Mouse (Mus musculus) urinary bladder, adult 18-20 months (tissue): Measurements from ENCODE around the gene Setd3.

Source experiments
- DNase-seq, 2 experiments: peaks; one replicate each; pipeline ENCODE4 v3.0.0; 2022; ENCODE audit warnings: low spot score in 2 of 2, mixed read lengths in 2 of 2

Setd3 gene

DNA sequence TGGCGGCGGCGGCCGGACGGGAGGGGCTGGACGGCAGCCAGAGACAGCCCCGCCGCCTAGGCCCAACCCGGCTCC is at the start of gene Setd3:
Setd3 (minus strand) TSS at position 69 of the 75 bp plus-strand sequence.
- DNase-seq: no peak

DNA sequence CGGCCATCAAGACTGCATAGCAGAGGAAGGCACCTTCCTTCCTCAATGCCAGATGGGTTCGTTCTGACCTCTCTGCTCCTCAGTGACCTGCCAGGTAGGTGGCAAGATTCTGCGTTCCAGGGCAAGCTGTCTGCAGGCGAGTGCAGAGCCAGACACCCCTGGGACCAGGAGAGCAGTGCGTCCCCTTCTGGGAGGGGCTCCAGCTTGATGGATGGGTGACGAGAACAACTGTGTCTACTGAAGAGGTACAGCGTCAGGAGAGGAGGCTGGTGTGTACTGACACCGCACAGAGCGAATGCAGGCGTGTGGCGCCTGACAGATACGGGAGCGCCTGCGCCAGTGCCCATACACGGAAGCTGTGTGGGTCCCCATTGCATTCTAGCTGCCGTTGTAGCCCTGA is 48.4 kb upstream of the Setd3 start:
- no peak for DNase-seq

DNA sequence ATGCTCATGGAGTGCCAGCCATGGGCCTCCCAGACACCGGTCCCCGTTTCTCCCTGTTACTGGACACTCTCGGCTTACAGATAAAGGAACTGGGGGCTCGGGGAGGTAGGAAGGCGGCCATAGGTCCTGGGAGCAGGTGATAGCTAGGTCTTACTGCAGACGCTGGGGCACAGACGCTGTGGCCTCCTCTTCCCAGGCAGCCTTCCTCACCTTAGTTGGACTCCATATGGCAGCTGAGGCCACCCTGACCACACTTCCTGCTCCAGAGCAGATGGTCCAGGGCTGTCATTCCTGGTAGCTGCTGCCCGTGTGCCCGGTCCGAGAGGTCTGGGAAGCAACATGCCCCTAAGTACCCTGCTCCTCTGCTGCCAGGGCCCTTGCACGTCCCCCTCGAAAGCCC is 47.8 kb upstream of the Setd3 start:
- DNase-seq: no peak

DNA sequence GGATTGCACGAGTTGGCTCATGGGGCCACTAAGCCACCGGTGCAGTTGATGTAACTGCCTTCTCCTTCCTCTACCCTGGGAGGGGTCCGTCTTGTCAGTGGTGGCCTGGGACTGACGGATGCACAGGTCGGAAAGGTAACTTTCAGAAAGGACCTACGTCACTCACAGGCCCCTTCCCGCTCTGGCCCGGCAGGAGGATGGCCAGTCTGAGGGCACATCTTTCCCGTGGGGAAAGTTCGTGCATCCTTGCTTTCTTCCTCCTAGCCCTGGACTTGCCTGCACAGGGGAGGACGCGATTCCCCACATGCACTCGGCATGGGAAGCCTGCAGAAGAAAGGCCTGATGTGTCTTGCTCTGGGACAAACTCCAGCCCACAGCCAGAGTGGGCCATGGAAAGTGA is 47.1 kb upstream of the Setd3 start:
- no peak for DNase-seq

DNA sequence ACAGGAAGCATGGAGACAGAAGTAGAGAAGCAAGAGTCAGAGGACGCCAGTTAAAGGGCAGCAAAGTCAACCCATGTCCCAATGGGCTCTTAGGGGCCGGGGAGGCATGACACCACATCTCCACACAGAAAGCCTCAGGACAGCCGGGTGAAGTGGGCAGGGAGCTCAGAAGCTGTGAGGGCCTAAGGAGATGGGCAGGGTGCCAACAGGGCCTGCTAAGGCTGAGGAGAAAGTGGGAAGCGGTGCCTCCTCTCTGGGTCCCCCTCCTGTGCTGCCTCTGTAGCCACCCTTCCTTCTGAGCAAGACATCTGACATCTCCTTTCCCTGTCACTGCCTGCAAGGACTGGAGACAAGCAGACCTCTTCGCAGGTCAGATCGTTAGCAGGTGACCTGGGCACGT is 46.7 kb upstream of the Setd3 start:
- no peak for DNase-seq

DNA sequence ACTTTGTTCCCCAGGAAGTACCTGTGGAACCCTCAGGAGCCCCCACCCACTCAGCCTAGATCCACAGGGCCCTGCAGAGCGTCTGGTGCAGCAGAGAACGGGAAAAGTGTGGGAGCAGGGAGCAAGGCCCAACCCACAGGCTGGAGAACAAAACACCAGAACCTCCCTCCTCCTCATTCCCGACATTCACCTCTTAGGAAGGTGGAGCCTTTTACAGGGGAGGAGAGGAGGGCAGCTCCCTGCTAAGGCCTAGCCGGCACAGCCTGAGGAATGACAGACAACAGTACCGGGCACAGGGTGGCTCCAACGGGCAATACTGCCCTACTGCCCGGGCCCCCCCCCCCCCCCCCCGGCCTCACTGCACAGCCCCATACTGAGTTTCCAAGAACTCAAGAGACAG is 44.2 kb upstream of the Setd3 start:
- peak in 1 of 2 experiments; percentile 36 for DNase-seq

DNA sequence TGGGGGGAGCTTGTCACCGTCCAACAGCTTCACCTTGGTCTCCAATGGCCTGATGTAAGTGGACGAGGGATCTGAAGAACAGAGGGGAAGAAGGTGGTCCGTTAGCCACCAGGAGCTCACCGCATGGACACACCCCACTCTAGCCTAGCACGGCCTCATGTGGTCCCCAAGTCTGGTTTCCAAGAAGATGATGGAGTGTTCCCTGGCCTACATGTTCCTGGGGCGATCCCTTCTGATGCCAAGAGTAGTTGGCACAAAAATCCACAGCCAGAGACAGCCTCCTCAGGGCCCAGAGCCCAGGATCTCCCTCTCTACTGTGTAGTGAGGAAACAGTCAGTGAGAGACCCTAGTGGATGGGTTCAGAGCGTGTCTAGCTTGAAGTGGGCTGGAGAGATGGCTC is 42.6 kb upstream of the Setd3 start:
- no peak for DNase-seq

DNA sequence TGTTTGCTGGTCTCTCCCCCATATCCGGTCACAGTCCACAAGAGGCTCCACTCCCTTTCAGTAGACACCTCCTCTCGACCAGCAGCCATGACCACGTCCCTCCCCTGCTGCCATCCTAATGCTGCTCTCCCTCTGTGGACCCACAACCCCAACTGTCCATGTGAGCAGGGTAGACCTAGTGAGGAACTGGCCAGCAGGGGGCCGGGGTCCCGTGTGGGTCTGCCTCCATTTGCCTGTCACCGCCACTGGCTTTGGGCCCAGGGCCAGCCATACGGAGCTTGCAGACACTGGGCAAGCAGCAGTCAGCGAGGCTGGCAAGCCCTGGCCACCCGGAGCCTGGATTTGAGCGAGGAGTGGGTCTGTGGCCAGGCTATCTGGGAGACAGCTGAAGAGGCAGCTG is 42.1 kb upstream of the Setd3 start:
- DNase-seq: no peak

DNA sequence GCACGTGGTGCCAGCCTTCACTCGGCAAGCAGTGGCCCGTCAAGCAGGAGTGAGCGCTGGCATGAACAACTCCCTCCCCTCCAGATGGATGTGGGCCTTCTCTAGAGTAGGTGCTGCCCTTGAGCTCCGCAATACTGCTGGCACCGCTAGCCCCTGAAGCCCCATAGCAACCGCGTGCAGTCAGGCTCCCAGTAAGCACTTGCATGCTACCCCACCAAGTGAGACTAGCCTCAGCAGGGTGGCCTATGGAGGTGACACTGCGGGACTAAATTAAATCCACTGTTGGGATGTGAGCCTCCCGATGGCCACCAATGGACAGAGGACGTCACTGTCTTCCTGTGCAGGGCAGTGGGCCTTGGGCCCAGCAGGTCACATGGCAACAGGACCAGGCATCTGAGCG is 41.5 kb upstream of the Setd3 start:
- no peak for DNase-seq

DNA sequence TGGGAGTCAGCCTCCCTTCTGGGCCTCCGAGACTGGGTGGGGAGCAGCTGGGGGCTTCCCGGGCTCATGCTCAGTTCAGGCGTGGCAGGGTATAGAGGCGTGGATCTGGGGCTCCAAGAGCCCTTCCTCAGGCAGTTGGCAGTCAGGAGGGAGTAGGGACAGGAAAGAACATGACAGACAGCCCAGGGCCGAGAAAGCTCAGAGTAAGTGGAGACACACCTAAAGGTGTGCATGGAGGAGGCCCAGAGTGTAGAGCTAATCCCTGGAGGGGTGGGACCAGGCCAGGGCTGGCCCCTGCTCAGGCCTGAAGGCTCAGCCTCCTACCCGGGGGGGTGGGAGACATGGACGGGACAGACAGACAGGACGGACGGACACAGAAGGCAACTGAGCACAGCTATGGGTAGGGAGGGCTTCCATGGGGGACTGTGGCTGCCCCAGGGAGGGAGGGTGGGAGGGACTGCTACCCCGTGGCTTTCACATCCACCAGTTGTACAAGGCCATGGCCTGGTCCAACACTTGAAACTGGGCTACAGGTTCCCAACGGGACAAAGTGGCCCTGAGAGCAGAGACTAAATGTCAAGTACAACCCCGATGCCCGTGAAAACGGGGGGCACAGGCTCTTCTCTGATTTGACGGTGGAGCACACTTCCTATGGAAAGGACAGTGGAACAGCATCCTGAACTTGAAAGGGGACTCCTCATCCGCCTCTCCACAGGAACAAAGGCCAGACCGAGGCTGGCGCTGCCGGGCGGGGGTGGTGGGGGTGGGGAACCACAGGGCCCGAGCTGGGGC is 40.9 kb upstream of the Setd3 start:
- no peak for DNase-seq

DNA sequence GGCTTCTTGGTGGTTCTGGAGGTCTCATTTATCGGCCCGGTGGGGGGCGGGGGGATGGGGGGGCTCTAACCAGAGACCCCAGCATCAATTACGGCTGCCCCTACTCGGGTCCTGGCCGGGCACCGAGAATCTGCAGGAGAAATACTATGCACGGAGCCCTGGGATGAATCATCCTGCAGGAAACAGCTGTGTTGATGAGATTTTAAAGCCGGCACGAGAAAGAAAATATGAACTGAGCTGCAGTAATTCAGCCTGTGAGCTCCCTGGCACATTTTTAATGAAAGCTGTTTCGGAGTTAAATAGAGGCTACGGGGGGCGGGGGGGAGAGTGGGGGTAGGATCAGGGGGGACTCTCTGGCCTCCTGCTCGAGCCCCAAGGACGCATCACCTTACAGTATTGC is 40.0 kb upstream of the Setd3 start:
- no peak for DNase-seq

DNA sequence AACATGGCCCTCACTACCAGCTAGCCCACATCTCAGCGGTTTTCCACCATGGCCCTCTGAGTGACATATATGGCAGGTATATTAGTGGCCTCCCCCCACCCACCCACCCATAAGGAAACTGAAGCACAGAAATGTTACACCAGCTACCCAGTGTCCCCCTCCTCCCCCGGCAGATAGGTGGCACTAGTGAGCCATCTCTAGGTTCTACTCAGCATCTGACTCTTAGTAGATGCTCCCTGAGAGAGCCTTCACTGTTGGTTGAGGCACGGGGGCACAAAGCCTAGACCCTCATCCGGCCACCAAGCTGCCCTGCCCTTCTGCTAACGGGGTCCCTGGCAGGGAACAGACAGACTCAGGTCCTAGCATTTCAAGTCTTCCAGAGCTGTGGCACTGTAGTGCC is 38.5 kb upstream of the Setd3 start:
- no peak for DNase-seq

DNA sequence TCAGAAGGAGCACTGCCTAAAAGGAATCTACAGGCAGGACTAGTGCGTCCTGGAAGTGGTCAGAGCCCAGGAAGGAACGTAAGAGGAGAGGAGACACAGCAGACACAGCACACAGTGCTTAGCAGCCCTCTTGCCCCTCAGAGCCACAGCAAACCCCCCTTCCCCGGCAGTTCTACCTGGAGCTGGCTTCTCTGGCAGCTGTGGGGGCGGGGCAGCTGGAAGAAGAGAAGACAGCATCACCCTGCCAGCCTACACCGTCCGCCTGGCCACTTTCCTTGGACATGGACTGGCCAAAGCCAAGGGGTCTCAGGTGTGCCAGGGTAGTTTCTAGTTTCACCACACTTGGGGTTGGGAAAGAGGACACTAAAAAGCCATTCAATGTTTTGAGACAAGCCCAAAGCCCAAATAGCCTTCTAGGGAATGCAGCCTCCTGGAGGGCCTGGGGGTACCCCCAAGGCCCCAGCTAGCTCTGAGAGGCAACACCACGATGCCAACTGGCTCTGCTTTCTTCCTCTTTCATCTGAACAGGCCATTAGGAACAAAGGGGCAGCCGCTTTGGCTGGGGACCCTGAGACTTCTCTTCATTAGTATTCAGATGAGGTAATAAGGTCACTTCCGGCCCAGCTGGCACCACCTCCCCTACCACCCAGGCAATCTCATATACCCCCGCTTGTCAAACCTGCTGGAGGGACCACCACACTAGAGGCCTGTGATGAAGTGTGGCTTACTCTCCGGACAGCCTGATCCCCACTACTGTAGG is 37.7 kb upstream of the Setd3 start:
- DNase-seq: no peak

DNA sequence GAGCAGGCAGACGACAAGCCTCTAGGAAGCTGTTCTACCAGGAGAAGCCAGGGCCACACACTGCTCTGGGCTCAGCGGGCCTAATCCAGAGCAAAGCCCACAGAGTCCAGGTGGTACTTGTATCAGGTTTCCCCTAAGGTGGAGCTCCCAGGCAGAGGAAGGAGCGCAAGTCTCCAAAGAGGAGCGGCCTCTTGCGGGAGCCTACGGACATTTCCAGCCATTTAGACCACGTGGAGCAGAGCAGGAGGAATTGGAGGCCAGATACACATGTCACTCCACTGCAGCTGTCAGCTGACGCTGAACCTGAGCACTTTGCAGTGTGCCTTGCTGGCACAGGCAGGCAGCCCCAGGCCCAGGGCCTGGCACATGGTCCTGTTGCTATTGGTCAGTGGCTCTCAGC is 36.0 kb upstream of the Setd3 start:
- no peak for DNase-seq

DNA sequence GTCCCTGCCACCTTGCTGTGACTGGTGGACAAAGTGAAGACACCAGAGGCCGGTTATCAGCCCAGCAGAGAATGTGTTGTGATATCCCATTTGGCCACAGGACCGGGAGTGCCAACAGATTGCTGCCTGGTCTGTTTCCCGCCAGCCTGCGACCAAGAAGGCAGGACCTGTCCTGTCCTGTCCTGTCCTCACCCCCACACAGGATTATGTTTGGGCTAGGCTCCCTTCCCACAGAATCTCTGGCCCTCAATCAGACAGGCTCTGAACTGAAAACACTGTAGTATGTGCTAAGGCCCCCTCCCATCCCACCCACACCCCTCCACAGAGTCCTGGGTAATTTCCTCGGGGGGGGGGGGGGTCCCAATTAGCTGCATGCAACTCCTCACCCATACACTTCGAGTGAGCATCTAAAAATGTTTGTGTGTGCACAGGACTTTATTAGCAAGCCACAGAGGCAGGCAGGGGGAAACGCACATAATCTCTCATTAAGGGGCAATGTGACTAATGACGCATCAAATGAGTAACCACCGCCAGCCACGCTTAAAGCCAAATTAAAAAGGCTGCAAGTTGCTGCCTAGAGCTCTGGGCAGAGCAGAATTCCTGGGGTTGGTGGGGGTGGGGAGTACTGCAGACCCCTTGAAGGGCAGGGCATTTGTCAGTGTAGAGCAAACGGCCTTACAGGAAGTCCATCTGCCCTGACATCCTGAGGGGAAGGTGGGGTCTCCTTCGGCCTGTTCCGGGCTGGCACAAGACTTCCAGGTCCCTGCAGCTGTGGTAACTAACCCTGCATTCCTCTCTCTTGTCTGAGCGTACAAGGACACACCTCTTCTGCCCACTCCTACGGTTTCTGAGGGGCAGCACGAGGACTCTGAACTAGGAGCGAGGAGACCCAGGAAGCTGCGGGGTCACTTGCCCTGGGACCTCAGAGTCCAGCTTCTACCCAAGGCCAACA is 34.3 kb upstream of the Setd3 start:
- DNase-seq: no peak

DNA sequence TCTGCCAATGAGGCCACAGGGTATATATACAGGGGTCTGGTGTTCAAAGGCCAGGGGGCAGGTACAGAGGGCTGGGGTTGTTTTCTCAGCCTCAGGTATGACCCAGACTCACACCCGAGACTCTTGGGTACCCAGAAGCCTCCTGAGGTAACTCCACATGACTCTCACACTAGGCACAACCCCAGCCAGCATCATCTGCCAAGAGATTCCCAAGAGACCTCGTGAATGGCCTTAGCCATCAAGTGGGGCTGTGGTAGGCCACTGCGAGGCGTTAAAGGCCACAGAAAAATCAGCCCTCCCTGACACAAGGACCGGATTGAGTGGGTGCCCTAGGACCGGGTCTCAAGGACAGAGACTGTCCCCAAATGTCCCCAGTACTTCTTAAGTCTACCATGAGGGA is 33.4 kb upstream of the Setd3 start:
- no peak for DNase-seq

DNA sequence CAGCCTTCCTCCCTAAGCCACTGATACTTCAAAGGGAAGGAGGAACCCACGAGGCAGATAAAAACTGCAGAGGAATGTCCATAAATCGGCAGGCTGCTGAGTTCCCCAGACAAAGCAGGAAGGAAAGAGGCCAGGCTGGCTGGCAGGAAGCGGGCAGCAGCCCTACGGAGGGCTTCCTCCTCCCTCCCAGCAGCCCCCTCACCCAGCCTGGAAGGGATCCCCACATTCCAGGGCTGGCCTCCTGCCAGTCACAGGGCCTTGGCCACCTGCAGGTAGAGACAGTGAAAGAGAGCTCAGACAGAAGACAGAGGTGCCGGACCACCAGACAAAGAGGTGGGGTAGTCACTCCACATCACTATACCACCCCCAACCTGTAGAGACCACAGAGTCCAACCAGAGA is 33.0 kb upstream of the Setd3 start:
- DNase-seq: no peak

DNA sequence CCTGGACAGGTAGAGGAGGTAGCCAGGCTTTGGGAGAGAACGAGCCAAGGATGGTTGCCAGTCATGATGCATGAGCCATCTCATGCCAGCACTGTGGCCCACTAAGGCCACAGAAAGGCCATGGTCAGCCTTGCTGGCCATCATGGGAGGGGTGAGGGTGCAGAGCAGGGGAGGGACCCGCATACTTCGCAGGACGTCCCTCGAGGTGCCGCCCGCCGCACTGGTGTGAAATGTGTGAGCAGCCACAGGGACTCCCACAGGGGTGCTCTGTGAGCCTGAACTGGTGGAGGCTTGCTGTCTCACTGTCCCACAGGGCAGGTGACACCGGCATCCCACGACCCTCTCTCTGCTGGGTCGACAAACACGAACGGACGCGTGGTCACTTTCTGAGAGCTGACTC is 31.5 kb upstream of the Setd3 start:
- DNase-seq: no peak

DNA sequence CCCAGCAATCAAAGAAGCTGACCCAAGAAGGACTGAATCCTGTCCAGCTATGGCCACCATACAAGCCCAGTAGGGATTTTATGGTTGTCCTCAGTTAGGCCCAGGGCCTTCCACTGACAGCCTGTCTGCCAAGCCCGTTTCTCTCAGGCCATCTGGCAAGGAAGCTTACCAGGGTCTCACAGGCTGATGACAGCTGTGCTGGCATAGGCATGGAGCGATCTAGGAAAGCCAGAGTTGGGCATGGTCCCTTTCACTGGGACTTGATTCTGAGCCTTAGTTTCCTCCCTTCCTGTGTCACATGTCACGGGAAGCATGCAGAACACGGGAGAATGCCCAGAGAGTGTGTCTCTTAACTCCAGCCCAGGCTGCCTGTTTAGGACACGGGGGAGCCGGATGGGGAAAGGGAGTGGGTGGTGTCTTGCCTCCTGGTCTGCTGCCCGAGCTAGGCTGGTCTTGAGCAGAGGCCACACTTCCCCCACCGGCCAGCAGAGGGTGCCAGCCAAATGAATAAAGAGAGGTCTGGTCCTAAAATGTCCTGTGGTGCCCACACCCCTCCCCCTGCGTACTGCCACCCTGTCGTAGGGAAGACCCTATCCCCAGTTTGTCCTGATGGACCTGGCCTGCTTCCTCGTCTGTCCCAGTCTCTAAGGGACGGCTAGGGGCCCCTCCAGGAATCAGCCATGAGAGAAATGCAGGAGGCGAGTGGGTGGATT is 29.8 kb upstream of the Setd3 start:
- peak; percentile 50 to 70 for DNase-seq

DNA sequence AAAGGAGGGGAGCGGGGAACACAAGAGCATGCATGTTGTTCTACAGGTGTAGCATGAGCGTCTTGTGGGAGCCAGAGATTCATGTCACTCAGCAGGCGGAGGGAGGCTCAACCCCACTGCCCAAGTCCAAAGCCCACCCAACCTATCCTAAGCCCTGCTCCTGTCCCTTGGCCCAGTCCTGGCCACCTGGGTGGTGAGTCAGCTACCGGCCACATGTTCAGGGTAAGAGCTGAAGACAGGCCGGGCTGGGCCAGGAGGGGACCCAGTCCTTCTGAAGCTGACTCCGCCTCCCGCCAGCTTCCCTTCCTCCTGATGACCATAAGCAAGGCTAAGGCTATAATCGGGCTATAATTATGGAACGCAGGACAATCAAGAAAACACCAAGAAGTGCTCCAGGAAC is 29.1 kb upstream of the Setd3 start:
- no peak for DNase-seq

DNA sequence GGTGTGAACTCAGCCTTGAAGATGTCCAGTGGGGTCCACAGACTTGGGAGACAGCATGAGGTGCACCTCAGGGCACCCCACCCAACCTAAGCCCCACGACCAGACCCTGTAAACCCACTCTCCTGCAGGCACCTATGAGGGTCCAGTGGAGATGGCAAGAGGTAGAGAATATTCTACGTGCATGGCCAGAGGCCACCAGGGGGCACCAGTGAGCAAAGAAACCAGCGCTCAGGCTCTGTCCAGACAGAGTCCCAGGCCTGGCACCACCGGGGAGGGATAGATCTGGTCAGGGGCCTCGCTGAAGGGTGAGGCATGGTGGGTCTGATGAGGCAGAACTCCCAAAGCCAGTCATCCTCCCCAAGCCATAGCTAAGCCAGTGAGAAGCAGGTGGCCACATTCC is 27.5 kb upstream of the Setd3 start:
- DNase-seq: peak in 1 of 2 experiments; percentile 58

DNA sequence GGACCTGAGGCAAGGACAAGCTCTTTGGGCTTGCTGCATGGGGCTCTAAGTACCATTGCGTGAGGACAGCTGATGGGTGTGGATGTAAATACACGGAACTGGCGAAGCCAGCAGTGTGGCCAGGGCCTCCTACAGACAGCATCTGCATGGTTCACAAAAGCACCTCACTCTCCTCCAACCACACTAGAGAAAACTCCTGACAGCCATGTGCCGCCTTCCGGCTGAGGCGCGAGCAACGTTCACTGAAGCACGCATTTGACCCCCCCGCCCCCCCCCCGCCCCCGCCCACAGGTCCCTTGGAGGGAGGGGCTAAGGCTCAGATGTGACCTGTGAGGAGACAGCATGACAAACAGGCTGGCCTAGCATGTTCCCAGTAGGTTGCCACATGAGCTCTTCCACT is 25.9 kb upstream of the Setd3 start:
- no peak for DNase-seq
